Mouse (Mus musculus) small intestine, adult 2 months (tissue): ENCODE results near the gene Cacna1h.

Experiments used
- CTCF ChIP-seq: fragments of 200-500 bp; IDR thresholded peaks from 2 replicates; pipeline ENCODE4 v1.5.1; 2012; ENCODE audit warnings: low read depth, mild to moderate bottlenecking, control low read depth, inconsistent platforms, low read length, moderate library complexity, mixed read lengths; ENCODE audit not compliant: insufficient replicate concordance, insufficient read length; ENCODE audit errors: extremely low read depth
- POLR2A ChIP-seq: fragments of 200-500 bp; IDR thresholded peaks from 2 replicates; pipeline ENCODE4 v1.6.1; 2012; ENCODE audit warnings: low read depth, mild to moderate bottlenecking, control low read depth, inconsistent platforms, low read length, moderate library complexity

DNA sequence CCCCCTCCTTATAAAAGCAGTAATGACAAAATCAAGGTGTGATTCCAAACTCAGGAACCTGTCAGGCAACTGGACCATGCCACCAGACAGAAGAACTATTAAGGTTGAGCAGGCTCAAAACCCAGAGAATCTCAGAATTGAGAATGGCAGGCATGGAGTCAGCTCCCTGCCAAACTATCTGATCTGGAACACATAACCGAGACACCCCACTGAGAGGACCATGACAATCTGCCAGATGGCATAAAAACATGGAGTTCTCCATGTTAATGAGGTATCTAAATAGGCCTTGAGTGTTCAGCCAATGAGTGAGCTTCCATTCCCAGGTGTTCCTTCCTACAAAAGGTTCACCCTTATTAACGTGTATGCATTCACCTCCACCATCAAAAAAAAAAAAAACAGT is 72.3 kb downstream of the Cacna1h start:
- TF ChIP-seq CTCF (no peak), POLR2A (no peak)
